Mouse (Mus musculus) left cerebral cortex, adult 2 months (tissue): ENCODE results near the gene Dlgap4. TPM values are rescaled to one million over a fixed set of nuclear protein-coding genes. Genes with fewer than 3 reads are reported as not detected.
A peak's percentile ranks its signal among the peaks of the same experiment; 100 is the strongest.

Experiments used
- DNase-seq, 2 experiments: peaks; one replicate each; pipeline ENCODE4 v3.0.0; 2021 to 2022; ENCODE audit warnings: low spot score in 2 of 2, mixed read lengths in 1 of 2; ENCODE audit errors: extremely low spot score in 1 of 2
- H3K27ac ChIP-seq: fragments of 200-600 bp; 2 replicates; pipeline ENCODE4 v1.8.1; 2022
- H3K4me3 ChIP-seq: fragments of 200-600 bp; 2 replicates; pipeline ENCODE4 v1.8.1; 2022
- CTCF ChIP-seq: fragments of 200-600 bp; IDR thresholded peaks from 2 replicates; pipeline ENCODE4 v1.8.1; 2022; ENCODE audit warnings: antibody characterized with exemption, mild to moderate bottlenecking, moderate library complexity
- intact Hi-C: fragments of 180-260 bp; cut with DNase I; formaldehyde crosslinking; loops from one replicate; pipeline ENCODE4 v1.15.1; 2025
- total RNA-seq, 2 experiments: library from RNA; stranded (reverse); gene quantifications; 2 replicates each; pipeline ENCODE4 v1.2.3; 2021

The Dlgap4 gene
- total RNA-seq, 2 experiments from 2014 or later, result 248 to 254 TPM

- peak; percentile 33 to 62 for DNase-seq
- Histone ChIP-seq H3K27ac (peak overlapping the region; percentile 70), H3K4me3 (no peak overlapping the region)
- no peak for TF ChIP-seq CTCF
- intact Hi-C loops, result loop anchor here (1.0 to 2.0 kb wide), 5 partner anchors 11 to 52 kb away; partner anchors contain the start of gene Dlgap4
Observed at GRCm38 (mm10) chr2:156664993-156665518, 51.6 kb downstream of the Dlgap4 start.

GRCm38 (mm10) chr2:156665620-156666196 lies 52.2 kb downstream of the Dlgap4 start:
- TF ChIP-seq CTCF, result no peak
- intact Hi-C loops, result loop anchor here (2.0 kb wide), 4 partner anchors 17 to 53 kb away; partner anchors contain the start of gene Dlgap4

GRCm38 (mm10) chr2:156666231-156666630 lies 52.7 kb downstream of the Dlgap4 start:
- no peak for TF ChIP-seq CTCF
- H3K27ac ChIP-seq, result peak overlapping the region; percentile 52; the same call in 1 of the 2 replicates
- H3K4me3 ChIP-seq, result no peak overlapping the region
- intact Hi-C loops, result no loop called here
- DNase-seq, result peak; percentile 82 to 88

More at GRCm38 (mm10) chr2:156665620-156666196, 52.2 kb downstream of the Dlgap4 start:
- Histone ChIP-seq H3K4me3 (no peak overlapping the region), H3K27ac (peak overlapping the region; percentile 70)
- no peak for DNase-seq

GRCm38 (mm10) chr2:156667290-156667689 lies 53.8 kb downstream of the Dlgap4 start:
- intact Hi-C loops, result no loop called here
- DNase-seq, result no peak
- Histone ChIP-seq H3K27ac (no peak overlapping the region), H3K4me3 (no peak overlapping the region)
- no peak for TF ChIP-seq CTCF

GRCm38 (mm10) chr2:156668625-156669024 lies 55.1 kb downstream of the Dlgap4 start:
- no peak overlapping the region for H3K27ac ChIP-seq
- no peak for DNase-seq
- H3K4me3 ChIP-seq, result no peak overlapping the region
- intact Hi-C loops, result no loop called here
- no peak for TF ChIP-seq CTCF

- intact Hi-C loops, result no loop called here
- DNase-seq, result peak; percentile 62 to 73
- Histone ChIP-seq H3K27ac (peak overlapping the region; percentile 83), H3K4me3 (no peak overlapping the region)
- TF ChIP-seq CTCF, result no peak
Observed at GRCm38 (mm10) chr2:156673307-156673706, 59.8 kb downstream of the Dlgap4 start.

- peak; percentile 41 to 56 for DNase-seq
- no peak; the same call in none of the 2 replicates for TF ChIP-seq CTCF
- intact Hi-C loops, result no loop called here
- no peak overlapping the region for H3K4me3 ChIP-seq
- peak overlapping the region; percentile 83 for H3K27ac ChIP-seq
Observed at GRCm38 (mm10) chr2:156673881-156674669, 60.6 kb downstream of the Dlgap4 start.

- DNase-seq, result no peak
- TF ChIP-seq CTCF, result no peak
- intact Hi-C loops, result no loop called here
- Histone ChIP-seq H3K4me3 (no peak overlapping the region), H3K27ac (no peak overlapping the region)
Observed at GRCm38 (mm10) chr2:156676885-156677284, 63.4 kb downstream of the Dlgap4 start.

- no peak for DNase-seq
- Histone ChIP-seq H3K27ac (no peak overlapping the region), H3K4me3 (no peak overlapping the region)
- intact Hi-C loops, result no loop called here
- no peak for TF ChIP-seq CTCF
Observed at GRCm38 (mm10) chr2:156678112-156678511, 64.6 kb downstream of the Dlgap4 start.

GRCm38 (mm10) chr2:156682965-156683364 lies 69.5 kb downstream of the Dlgap4 start:
- no peak overlapping the region for H3K4me3 ChIP-seq
- TF ChIP-seq CTCF, result no peak
- intact Hi-C loops, result no loop called here
- peak; percentile 57 to 62 for DNase-seq
- no peak overlapping the region; the same call in 1 of the 2 replicates for H3K27ac ChIP-seq

GRCm38 (mm10) chr2:156685999-156686398 lies 72.5 kb downstream of the Dlgap4 start:
- H3K4me3 ChIP-seq, result no peak overlapping the region
- no peak for DNase-seq
- no peak overlapping the region for H3K27ac ChIP-seq
- intact Hi-C loops, result no loop called here
- no peak for TF ChIP-seq CTCF

- H3K4me3 ChIP-seq, result no peak overlapping the region
- no peak for DNase-seq
- H3K27ac ChIP-seq, result no peak overlapping the region
- TF ChIP-seq CTCF, result no peak
- intact Hi-C loops, result no loop called here
Observed at GRCm38 (mm10) chr2:156686754-156687153, 73.2 kb downstream of the Dlgap4 start.
